Mouse (Mus musculus): Measurements from ENCODE around the gene Tars2.

Tars2 gene

GRCm38 (mm10) chr3:95735071-95735670 lies 24.8 kb downstream of the Tars2 start:
- DNase-seq (ENCODE audit: extremely low read depth, insufficient read length, low spot score): no peak

- peak; percentile 75 for DNase-seq (ENCODE audit: extremely low read depth, insufficient read length, low spot score)
Measured at GRCm38 (mm10) chr3:95734092-95734702, 25.8 kb downstream of the Tars2 start.

- DNase-seq (ENCODE audit: extremely low read depth, insufficient read length, low spot score): peak; percentile 77
Measured at GRCm38 (mm10) chr3:95732744-95733521, 27.1 kb downstream of the Tars2 start.

GRCm38 (mm10) chr3:95732297-95732696 lies 27.7 kb downstream of the Tars2 start:
- DNase-seq (ENCODE audit: extremely low read depth, insufficient read length, low spot score): no peak

- DNase-seq (ENCODE audit: extremely low read depth, insufficient read length, low spot score): no peak
Measured at GRCm38 (mm10) chr3:95731802-95732201, 28.2 kb downstream of the Tars2 start.

- DNase-seq (ENCODE audit: extremely low read depth, insufficient read length, low spot score): no peak
Measured at GRCm38 (mm10) chr3:95730431-95730830, 29.6 kb downstream of the Tars2 start.

- DNase-seq (ENCODE audit: extremely low read depth, insufficient read length, low spot score): peak; percentile 46
Measured at GRCm38 (mm10) chr3:95728906-95729305, 31.1 kb downstream of the Tars2 start.

GRCm38 (mm10) chr3:95726696-95727358 lies 33.2 kb downstream of the Tars2 start:
- DNase-seq (ENCODE audit: extremely low read depth, insufficient read length, low spot score): peak; percentile 68

- DNase-seq (ENCODE audit: extremely low read depth, insufficient read length, low spot score): peak; percentile 60
Measured at GRCm38 (mm10) chr3:95725863-95726262, 34.1 kb downstream of the Tars2 start.

GRCm38 (mm10) chr3:95722386-95722785 lies 37.6 kb downstream of the Tars2 start:
- DNase-seq (ENCODE audit: extremely low read depth, insufficient read length, low spot score): no peak

- DNase-seq (ENCODE audit: extremely low read depth, insufficient read length, low spot score): no peak
Measured at GRCm38 (mm10) chr3:95718153-95718552, 41.9 kb downstream of the Tars2 start.

GRCm38 (mm10) chr3:95716075-95716474 lies 43.9 kb downstream of the Tars2 start:
- no peak for DNase-seq (ENCODE audit: extremely low read depth, insufficient read length, low spot score)

GRCm38 (mm10) chr3:95709967-95710366 lies 50.0 kb downstream of the Tars2 start:
- no peak for DNase-seq (ENCODE audit: extremely low read depth, insufficient read length, low spot score)

GRCm38 (mm10) chr3:95709044-95709443 lies 51.0 kb downstream of the Tars2 start:
- no peak for DNase-seq (ENCODE audit: extremely low read depth, insufficient read length, low spot score)

- DNase-seq (ENCODE audit: extremely low read depth, insufficient read length, low spot score): peak; percentile 52
Measured at GRCm38 (mm10) chr3:95707497-95707896, 52.5 kb downstream of the Tars2 start.

GRCm38 (mm10) chr3:95706273-95706672 lies 53.7 kb downstream of the Tars2 start:
- no peak for DNase-seq (ENCODE audit: extremely low read depth, insufficient read length, low spot score)

GRCm38 (mm10) chr3:95704612-95705011 lies 55.4 kb downstream of the Tars2 start:
- DNase-seq (ENCODE audit: extremely low read depth, insufficient read length, low spot score): no peak

- no peak for DNase-seq (ENCODE audit: extremely low read depth, insufficient read length, low spot score)
Measured at GRCm38 (mm10) chr3:95703276-95703675, 56.7 kb downstream of the Tars2 start.

GRCm38 (mm10) chr3:95701877-95702540 lies 58.0 kb downstream of the Tars2 start:
- DNase-seq (ENCODE audit: extremely low read depth, insufficient read length, low spot score): peak; percentile 92

- no peak for DNase-seq (ENCODE audit: extremely low read depth, insufficient read length, low spot score)
Measured at GRCm38 (mm10) chr3:95701085-95701484, 58.9 kb downstream of the Tars2 start.

GRCm38 (mm10) chr3:95700233-95700681 lies 59.7 kb downstream of the Tars2 start:
- no peak for DNase-seq (ENCODE audit: extremely low read depth, insufficient read length, low spot score)
